Mouse (Mus musculus): Measurements from ENCODE around the gene Akr1c20.

Gene Akr1c20

DNA sequence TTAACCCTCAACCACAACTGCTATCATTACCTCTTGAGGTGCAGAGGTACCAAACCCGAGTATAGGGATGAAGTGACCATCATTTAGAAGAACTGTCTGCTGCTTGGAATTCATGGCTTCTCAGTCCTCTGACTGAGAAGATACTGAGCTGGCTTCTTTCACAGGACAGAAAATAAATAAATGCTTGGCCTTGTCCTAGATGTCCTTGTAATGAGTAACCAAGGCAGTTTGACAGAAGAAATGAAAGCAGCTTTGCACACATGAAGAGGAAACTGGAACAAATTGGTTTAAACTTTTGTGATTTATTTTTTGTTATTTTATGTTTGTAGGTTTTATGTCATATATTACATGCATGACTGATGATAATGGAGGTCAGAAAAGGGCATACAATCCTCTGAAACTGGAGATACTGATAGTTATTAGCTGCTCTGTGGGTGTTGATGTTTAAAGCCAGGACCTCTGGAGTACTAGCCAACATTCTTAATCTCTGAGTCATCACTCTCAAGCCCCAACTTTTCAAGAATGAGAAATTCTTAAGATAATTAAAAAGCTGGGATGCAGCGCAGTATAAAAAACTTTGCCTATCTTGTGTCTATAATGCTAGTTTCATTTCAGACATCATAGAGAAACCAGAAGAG, at the start of gene Akr1c20:
Gene Akr1c20 (minus strand): TSS at position 145 of the 638 bp plus-strand sequence.
- DNase-seq (ENCODE audit: low spot score) = no peak

DNA sequence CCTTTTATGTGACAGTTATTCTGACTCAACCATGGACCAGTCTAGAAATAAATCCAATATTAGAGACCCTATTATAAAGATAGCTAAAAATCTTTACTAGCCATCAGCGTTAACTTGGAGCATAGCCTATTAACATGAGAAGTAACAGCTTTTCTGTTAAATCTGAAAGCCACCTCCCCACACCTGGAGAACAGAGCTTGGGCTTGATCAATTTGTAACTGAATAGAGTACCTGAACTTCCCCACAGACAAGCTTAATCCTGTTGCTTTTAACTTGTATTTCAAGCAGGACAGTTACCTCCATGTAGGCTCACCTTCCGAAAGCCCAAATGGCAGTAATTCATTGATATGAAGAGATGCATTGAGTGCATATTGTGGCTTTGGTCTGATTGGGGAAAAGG, 42.9 kb upstream of the Akr1c20 start:
- DNase-seq (ENCODE audit: low spot score) = no peak

DNA sequence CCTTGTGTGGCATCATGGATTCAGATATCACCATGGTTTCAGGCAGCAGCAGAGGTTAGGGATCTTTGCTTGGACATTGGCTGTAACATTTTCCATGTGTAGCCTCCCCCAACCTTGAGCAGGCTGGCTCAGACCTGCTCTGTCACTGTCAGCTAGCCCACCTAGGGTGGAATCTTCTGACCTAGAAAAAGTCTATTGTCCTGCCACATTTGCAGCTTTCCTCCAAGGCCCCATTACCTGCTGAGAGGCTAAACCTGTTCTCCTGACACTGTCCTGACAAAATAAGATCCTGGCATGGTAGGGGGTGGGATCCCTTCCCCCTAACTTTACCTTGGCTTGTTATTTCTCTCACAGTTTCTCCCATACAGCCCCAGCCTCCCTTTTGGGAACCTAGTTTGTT, 37.4 kb upstream of the Akr1c20 start:
- no peak for DNase-seq (ENCODE audit: low spot score)

DNA sequence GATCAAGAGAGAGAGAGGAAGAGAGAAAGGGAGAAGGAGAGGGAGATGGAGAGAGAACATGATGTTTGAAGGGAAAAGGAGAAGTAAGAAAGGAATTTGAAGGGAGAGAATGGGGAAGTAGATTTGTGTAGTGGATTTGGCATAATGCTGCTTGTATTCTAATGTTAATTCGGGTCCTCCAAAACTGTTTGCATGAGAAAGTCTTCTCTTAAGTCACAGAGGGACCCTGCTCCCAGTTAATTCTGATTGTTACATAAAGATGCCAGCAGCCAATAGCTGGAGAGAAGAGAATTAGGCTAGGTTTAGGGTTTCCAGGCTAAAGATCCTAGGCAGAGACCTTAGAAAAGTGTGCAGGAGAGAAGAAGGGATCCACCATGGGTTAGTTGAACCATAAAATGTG, 36.0 kb upstream of the Akr1c20 start:
- no peak for DNase-seq (ENCODE audit: low spot score)

DNA sequence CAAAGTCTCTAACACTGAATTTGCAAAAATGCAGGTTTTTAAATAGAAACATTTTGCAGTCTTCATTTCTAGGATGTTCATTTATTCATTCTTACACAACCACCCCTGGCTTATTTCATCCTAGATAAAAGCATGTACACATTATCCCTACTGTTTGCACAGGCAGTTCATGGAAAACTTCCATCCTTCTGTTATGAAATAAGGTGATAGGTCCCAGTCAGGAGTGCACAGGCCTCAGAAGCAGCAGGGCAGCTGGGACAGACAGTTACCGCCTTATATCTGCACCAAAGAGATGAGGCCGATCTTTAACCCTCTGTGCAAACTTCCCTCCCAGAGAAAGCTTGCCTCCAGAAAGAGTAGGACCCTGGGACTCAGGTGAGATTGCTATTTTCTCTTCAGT, 8.3 kb downstream of the Akr1c20 start:
- DNase-seq (ENCODE audit: low spot score) = no peak

DNA sequence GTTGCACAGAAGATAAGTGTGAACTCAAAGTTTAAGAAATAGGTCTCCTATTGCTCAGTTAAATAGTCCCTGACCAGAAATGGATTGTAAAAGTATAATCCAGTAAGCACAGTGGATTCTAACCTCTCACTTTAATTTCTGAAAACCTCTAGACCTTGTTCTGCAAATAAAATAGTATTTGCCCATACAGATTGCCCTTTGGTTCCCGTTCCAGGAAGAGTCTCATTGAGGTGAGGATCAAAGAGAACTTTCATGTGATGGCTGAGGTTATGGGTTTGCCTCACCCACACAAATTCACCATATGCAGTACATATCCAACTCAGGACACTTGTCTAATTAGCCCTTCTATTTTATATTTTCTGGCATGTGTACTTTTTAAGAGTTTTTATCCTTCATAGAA, 55.2 kb downstream of the Akr1c20 start:
- DNase-seq (ENCODE audit: low spot score) = no peak

DNA sequence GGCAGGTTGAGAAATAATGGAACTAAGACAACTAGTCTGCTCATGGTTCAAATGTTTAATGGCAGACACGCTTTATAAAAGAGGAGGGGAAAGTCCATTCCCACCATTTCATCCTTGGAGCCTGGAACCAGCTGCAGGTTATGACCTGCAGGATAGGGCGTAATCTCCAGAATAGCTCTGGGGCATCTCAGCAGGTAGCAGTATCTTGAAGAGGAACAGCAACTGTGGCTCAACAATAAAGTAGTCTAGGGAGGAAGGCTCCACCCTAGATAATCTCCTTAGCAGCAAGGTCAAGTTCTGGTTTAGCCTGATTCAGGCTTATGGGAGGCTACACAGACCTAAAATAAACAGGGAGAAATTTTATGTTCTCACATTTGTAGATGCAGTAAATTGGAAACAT, 57.5 kb downstream of the Akr1c20 start:
- DNase-seq (ENCODE audit: low spot score) = no peak

Data from embryo, embryonic 10 days (tissue).